Mouse (Mus musculus): Measurements from ENCODE around the gene Cenpx. TPM values are rescaled to one million over a fixed set of nuclear protein-coding genes. Genes with fewer than 3 reads are reported as not detected.
A peak's percentile ranks its signal among the peaks of the same experiment; 100 is the strongest.

The Cenpx gene
- total and polyA plus RNA-seq, 2 experiments: 20.3 to 74.6 TPM

DNA sequence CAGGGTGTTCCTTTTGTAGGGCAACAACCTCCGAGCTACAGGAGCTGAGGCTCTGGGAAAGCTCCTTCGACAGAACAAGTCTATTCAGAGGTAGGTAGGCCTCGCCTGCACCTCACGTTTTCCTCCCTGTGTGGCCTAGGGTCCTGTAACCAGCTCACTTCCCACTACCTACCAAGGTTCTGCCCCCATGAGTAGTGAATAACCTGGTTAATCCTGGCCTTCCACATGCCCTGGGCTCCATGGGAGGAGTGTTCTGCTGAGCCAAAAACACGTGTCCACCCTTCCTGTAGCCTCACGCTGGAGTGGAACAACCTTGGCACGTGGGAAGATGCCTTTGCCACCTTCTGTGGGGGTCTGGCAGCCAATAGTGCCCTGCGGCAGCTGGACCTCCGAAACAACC, 1.6 kb upstream of the Cenpx start:
- H3K27ac ChIP-seq (replicated peaks; ENCODE audit: insufficient read depth, low read depth, low read length): no peak overlapping the region
- WGBS: 92% methylated on average over 9 of the region's 9 CpGs
- H3K79me2 ChIP-seq (ENCODE audit: control insufficient read depth, insufficient read depth, low read length): no peaks in the 10 kb centered on the region
- no peaks in the 10 kb centered on the region for H3K36me3 ChIP-seq (ENCODE audit: control insufficient read depth, insufficient read depth, low read length)
- DNase-seq (ENCODE audit: extremely low read depth, low read depth, low spot score): no peak
- no peaks in the 10 kb centered on the region for H3K27me3 ChIP-seq (ENCODE audit: control insufficient read depth, insufficient read depth, low read length)
- H3K4me1 ChIP-seq (ENCODE audit: control insufficient read depth, insufficient read depth, low read length): peaks cover 9% of the 10 kb centered on the region
- TF ChIP-seq CTCF (IDR thresholded peaks at IDR 0.05; ENCODE audit: low read depth, low read length): no peak
- no peak overlapping the region for H3K9ac ChIP-seq (ENCODE audit: low read depth, low read length)
- no peak overlapping the region for H3K4me3 ChIP-seq (ENCODE audit: insufficient read depth, low read depth, low read length)

DNA sequence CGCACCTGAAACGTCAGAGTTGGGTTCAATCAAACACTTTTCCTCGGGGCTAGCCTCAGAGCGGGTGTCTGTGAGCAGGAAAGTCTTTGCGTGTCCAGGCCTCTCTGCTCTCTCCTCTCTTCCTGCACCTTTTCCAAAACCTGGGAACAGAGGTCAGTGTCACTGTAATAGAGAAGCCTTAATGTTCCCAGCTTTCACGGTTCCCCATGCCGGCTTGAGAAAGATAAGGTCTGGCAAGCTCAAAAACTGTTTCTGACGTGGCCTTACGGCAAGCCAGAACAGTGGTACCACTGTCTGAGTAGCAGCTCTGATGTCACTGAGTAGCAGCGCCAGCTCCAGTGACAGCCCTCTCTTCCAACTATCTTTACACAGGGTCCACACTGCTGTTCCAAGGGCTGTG, 1.0 kb upstream of the Cenpx start:
- Histone ChIP-seq H3K9ac (ENCODE audit: low read depth, low read length) (peak overlapping the region; percentile 48), H3K27me3 (ENCODE audit: control insufficient read depth, insufficient read depth, low read length) (no peaks in the 10 kb centered on the region), H3K36me3 (ENCODE audit: control insufficient read depth, insufficient read depth, low read length) (no peaks in the 10 kb centered on the region), H3K4me1 (ENCODE audit: control insufficient read depth, insufficient read depth, low read length) (peaks cover 9% of the 10 kb centered on the region), H3K4me3 (ENCODE audit: insufficient read depth, low read depth, low read length) (no peak overlapping the region; the same call in 1 of the 2 replicates), H3K27ac (replicated peaks; ENCODE audit: insufficient read depth, low read depth, low read length) (no peak overlapping the region), H3K79me2 (ENCODE audit: control insufficient read depth, insufficient read depth, low read length) (no peaks in the 10 kb centered on the region)
- DNase-seq (ENCODE audit: extremely low read depth, low read depth, low spot score): no peak
- 47% methylated on average over 10 of the region's 10 CpGs for WGBS
- TF ChIP-seq CTCF (IDR thresholded peaks at IDR 0.05; ENCODE audit: low read depth, low read length) (no peak), POLR2A (IDR thresholded peaks at IDR 0.05; ENCODE audit: extremely low read depth, insufficient read depth, low read length) (no peak)

DNA sequence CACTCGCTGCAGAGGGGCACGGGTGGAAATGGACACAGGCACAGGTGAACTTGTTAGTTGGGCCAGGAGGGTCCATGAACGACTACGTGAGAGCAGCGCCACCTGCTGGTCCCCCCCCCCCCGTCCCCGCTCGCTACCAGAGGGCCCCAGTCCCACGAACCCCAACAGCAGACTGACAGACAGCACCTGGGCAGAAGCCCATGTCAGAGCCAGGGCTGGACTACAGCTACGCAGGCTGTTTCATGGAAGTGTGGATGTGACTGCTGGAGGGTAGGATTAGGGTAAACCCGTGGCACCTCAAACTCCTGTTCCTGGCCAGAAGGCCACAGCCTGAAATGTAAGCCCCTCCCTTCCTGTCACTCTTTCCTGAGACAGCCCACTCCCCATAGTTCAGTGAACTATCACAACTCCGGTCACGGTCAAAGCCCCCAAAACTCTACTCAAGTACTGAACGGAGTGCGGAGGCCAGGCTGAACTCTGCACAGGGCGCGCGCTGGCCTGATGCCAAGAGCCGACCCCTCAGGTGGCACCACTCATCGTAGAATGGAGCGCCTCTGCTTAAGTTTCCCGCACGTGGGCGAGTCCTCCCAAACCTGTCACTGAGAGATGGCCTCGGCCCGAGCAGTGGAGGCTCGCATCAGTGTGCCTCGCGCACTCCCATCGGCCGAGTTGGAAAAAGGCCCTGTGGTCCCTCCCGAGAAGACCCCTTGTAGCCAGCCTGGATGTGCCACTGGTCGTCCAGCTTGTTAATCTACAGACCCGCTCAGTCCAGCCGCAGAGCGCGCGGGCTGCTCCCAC, 568 bp downstream of the Cenpx start:
- Histone ChIP-seq H3K27ac (replicated peaks; ENCODE audit: insufficient read depth, low read depth, low read length) (peak overlapping the region; percentile 32), H3K27me3 (ENCODE audit: control insufficient read depth, insufficient read depth, low read length) (no peaks in the 10 kb centered on the region), H3K4me1 (ENCODE audit: control insufficient read depth, insufficient read depth, low read length) (peaks cover 9% of the 10 kb centered on the region), H3K9ac (ENCODE audit: low read depth, low read length) (peak overlapping the region; percentile 68), H3K4me3 (ENCODE audit: insufficient read depth, low read depth, low read length) (peak overlapping the region; percentile 61), H3K79me2 (ENCODE audit: control insufficient read depth, insufficient read depth, low read length) (no peaks in the 10 kb centered on the region), H3K36me3 (ENCODE audit: control insufficient read depth, insufficient read depth, low read length) (no peaks in the 10 kb centered on the region)
- under 1% methylated on average over 38 of the region's 38 CpGs for WGBS
- peak; percentile 75 for TF ChIP-seq CTCF (IDR thresholded peaks at IDR 0.05; ENCODE audit: low read depth, low read length)
- no peak for TF ChIP-seq POLR2A (IDR thresholded peaks at IDR 0.05; ENCODE audit: extremely low read depth, insufficient read depth, low read length)
- peak; percentile 62 for DNase-seq (ENCODE audit: extremely low read depth, low read depth, low spot score)

DNA sequence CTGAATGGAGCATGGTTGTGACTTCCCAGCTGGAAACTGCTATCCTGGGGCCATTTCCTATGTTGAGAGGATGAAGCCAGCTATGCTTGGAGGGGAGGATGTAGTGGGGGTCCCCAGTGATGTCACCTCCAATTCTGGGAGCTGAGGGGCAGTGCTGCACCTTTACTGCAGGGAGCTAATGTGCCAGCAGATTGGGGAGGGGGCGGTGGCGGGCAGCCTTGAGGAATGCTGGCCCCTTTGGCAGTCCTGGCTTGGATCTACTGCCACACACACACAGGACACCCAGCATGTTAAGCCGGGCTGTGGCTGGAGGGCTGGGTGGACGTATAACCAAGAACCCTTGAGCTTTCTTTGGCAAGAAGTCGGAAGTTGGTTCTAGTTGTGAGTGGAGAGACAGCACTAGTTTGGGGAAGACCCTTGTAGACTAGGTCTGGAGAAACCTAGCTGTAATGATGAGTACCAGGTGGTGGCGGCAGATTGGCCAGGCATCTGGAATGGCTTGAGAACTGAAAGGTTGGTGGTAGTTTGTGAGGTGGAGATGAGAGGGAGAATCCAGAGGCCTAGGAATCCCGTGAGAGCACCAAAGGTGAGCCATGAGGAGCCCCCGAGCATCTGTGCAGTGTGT, 1.4 kb downstream of the Cenpx start:
- no peak overlapping the region for H3K4me3 ChIP-seq (ENCODE audit: insufficient read depth, low read depth, low read length)
- no peak overlapping the region for H3K27ac ChIP-seq (replicated peaks; ENCODE audit: insufficient read depth, low read depth, low read length)
- DNase-seq (ENCODE audit: extremely low read depth, low read depth, low spot score): no peak
- TF ChIP-seq POLR2A (IDR thresholded peaks at IDR 0.05; ENCODE audit: extremely low read depth, insufficient read depth, low read length): no peak
- TF ChIP-seq CTCF (IDR thresholded peaks at IDR 0.05; ENCODE audit: low read depth, low read length): no peak
- no peaks in the 10 kb centered on the region for H3K27me3 ChIP-seq (ENCODE audit: control insufficient read depth, insufficient read depth, low read length)
- H3K36me3 ChIP-seq (ENCODE audit: control insufficient read depth, insufficient read depth, low read length): no peaks in the 10 kb centered on the region
- 74% methylated on average over 8 of the region's 8 CpGs for WGBS
- no peak overlapping the region for H3K9ac ChIP-seq (ENCODE audit: low read depth, low read length)
- H3K4me1 ChIP-seq (ENCODE audit: control insufficient read depth, insufficient read depth, low read length): peaks cover 9% of the 10 kb centered on the region
- H3K79me2 ChIP-seq (ENCODE audit: control insufficient read depth, insufficient read depth, low read length): no peaks in the 10 kb centered on the region

DNA sequence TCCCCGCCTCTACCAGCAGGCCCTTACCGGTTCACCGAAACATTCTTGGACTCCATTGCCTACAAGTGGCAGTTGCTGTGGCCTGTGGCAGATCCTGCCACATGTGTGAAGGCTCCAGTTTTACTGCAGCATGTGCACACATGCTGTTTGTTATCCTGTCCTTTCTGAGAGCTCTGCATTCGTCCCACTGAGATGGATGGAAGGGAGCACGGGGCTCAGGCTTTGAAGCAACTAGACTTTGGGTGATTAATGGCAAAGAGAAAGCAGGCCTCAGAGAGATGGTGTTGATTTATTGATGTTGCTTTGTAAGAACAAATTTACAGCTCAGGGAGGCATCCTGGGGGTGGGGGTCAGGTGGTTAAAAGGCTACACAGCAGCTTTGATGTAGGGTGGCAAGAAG, 2.9 kb downstream of the Cenpx start:
- no peaks in the 10 kb centered on the region for H3K27me3 ChIP-seq (ENCODE audit: control insufficient read depth, insufficient read depth, low read length)
- no peaks in the 10 kb centered on the region for H3K79me2 ChIP-seq (ENCODE audit: control insufficient read depth, insufficient read depth, low read length)
- no peak for TF ChIP-seq POLR2A (IDR thresholded peaks at IDR 0.05; ENCODE audit: extremely low read depth, insufficient read depth, low read length)
- no peaks in the 10 kb centered on the region for H3K36me3 ChIP-seq (ENCODE audit: control insufficient read depth, insufficient read depth, low read length)
- DNase-seq (ENCODE audit: extremely low read depth, low read depth, low spot score): no peak
- 90% methylated on average over 5 of the region's 5 CpGs for WGBS
- H3K9ac ChIP-seq (ENCODE audit: low read depth, low read length): no peak overlapping the region
- H3K4me3 ChIP-seq (ENCODE audit: insufficient read depth, low read depth, low read length): no peak overlapping the region
- H3K4me1 ChIP-seq (ENCODE audit: control insufficient read depth, insufficient read depth, low read length): peaks cover 9% of the 10 kb centered on the region
- H3K27ac ChIP-seq (replicated peaks; ENCODE audit: insufficient read depth, low read depth, low read length): no peak overlapping the region

DNA sequence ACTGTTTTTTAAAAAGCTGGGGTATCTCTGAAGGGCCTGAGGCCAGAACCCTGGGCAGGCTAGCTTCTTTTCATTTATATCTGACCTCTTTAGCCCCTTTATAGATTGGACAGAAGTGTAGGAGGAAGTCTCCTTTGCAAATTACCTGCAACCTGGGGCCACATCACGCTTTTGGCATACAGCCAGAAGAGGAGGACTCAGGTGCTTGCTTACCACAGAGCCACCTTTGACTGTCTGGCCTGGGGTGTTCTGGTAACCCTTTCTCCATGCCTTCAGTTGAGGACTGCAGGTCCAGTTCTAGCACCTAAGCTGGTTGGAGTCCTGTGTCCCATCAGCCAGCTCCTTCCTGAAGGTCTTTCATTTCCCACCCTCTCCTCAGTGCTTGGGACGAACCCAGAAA, 4.0 kb downstream of the Cenpx start:
- H3K36me3 ChIP-seq (ENCODE audit: control insufficient read depth, insufficient read depth, low read length): no peaks in the 10 kb centered on the region
- DNase-seq (ENCODE audit: extremely low read depth, low read depth, low spot score): peak; percentile 51
- no peaks in the 10 kb centered on the region for H3K79me2 ChIP-seq (ENCODE audit: control insufficient read depth, insufficient read depth, low read length)
- H3K9ac ChIP-seq (ENCODE audit: low read depth, low read length): no peak overlapping the region
- H3K4me3 ChIP-seq (ENCODE audit: insufficient read depth, low read depth, low read length): no peak overlapping the region
- H3K27ac ChIP-seq (replicated peaks; ENCODE audit: insufficient read depth, low read depth, low read length): no peak overlapping the region
- peaks cover 7% of the 10 kb centered on the region for H3K4me1 ChIP-seq (ENCODE audit: control insufficient read depth, insufficient read depth, low read length)
- TF ChIP-seq POLR2A (IDR thresholded peaks at IDR 0.05; ENCODE audit: extremely low read depth, insufficient read depth, low read length): no peak
- no peak for TF ChIP-seq CTCF (IDR thresholded peaks at IDR 0.05; ENCODE audit: low read depth, low read length)
- WGBS: 53% methylated on average over 2 of the region's 2 CpGs
- H3K27me3 ChIP-seq (ENCODE audit: control insufficient read depth, insufficient read depth, low read length): no peaks in the 10 kb centered on the region

All from liver, adult 2 months (tissue).